Mouse (Mus musculus) brain, embryonic 14.5 days (tissue): ENCODE results near the gene Srf.

Experiments used
- CTCF ChIP-seq: fragments of 200-500 bp; IDR thresholded peaks from 2 replicates; pipeline ENCODE4 v1.5.1; 2012; ENCODE audit warnings: inconsistent platforms, mild to moderate bottlenecking, moderate library complexity, borderline replicate concordance; ENCODE audit not compliant: insufficient read depth, insufficient read length; ENCODE audit errors: extremely low read depth
- POLR2A ChIP-seq: fragments of 200-500 bp; IDR thresholded peaks from 2 replicates; pipeline ENCODE4 v1.6.1; 2012; ENCODE audit warnings: mild to moderate bottlenecking, inconsistent platforms, borderline replicate concordance; ENCODE audit not compliant: poor library complexity, insufficient read depth, insufficient read length, severe bottlenecking; ENCODE audit errors: extremely low read depth

DNA sequence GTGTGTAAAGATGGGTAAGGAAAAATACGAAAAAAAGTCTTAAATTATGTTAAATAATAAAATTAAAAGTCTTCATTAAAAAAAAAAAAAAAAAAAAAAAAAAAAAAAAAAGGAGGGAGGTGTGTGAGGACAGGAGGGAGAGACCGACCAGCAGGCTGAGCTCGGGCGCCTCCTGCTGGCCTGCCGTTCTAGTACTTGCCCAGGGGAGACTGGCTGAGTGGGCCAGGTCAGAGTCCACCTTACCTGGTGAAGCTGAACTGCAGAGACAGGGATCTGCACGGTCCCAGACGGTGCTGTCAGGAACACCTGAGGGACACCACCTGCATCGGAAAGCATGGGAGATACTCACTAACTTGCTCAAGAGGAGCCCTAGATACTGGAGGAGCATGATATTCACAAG lies 6.8 kb downstream of the Srf start:
- peak; percentile 80 for TF ChIP-seq CTCF
- no peak for TF ChIP-seq POLR2A
